Mouse (Mus musculus) liver, adult 2 months (tissue): ENCODE data around the gene Ccer1.

ENCODE experiments used
- CTCF ChIP-seq: fragments of 200-500 bp; IDR thresholded peaks from 2 replicates; pipeline ENCODE4 v1.5.1; 2011; ENCODE audit warnings: low read depth, low read length, control low read depth
- POLR2A ChIP-seq: fragments of 200-500 bp; IDR thresholded peaks from 2 replicates; pipeline ENCODE4 v1.6.1; 2011; ENCODE audit warnings: low read length, control low read depth; ENCODE audit not compliant: insufficient read depth; ENCODE audit errors: extremely low read depth

- TF ChIP-seq CTCF (no peak), POLR2A (no peak)
Observed at GRCm38 (mm10) chr10:97643768-97644167, 49.1 kb upstream of the Ccer1 start, which contains the start of gene Epyc.
